Mouse (Mus musculus) kidney, embryonic 15.5 days (tissue): ENCODE measurements around the gene Ccdc187. TPM values are rescaled to one million over a fixed set of nuclear protein-coding genes. Genes with fewer than 3 reads are reported as not detected.
A peak's percentile ranks its signal among the peaks of the same experiment; 100 is the strongest.

Experiments
- ATAC-seq: fragments of 200-750 bp; cut with Nextera tagmentation; replicated peaks from 2 replicates; pipeline ENCODE4 v1.8.0; 2017; ENCODE audit warnings: moderate TSS enrichment; ENCODE audit not compliant: low FRiP score
- H3K27ac ChIP-seq: fragments of 300-500 bp; sonication (generic); 2 replicates; pipeline ENCODE4 v1.5.1; 2015; ENCODE audit warnings: mild to moderate bottlenecking, inconsistent platforms
- H3K27me3 ChIP-seq: fragments of 300-500 bp; sonication (generic); 2 replicates; pipeline ENCODE4 v1.6.1; 2015; ENCODE audit warnings: inconsistent platforms
- H3K36me3 ChIP-seq: fragments of 300-500 bp; sonication (generic); 2 replicates; pipeline ENCODE4 v1.6.1; 2015; ENCODE audit warnings: inconsistent platforms
- H3K4me1 ChIP-seq: fragments of 300-500 bp; sonication (generic); 2 replicates; pipeline ENCODE4 v1.6.1; 2015; ENCODE audit warnings: inconsistent platforms
- H3K4me2 ChIP-seq: fragments of 300-500 bp; sonication (generic); 2 replicates; pipeline ENCODE4 v1.6.1; 2015; ENCODE audit warnings: moderate library complexity, mild to moderate bottlenecking, inconsistent platforms
- H3K4me3 ChIP-seq: fragments of 300-500 bp; sonication (generic); replicated peaks from 2 replicates; pipeline ENCODE4 v1.5.1; 2015; ENCODE audit warnings: mild to moderate bottlenecking, inconsistent platforms
- H3K9ac ChIP-seq: fragments of 300-500 bp; sonication (generic); 2 replicates; pipeline ENCODE4 v1.6.1; 2015; ENCODE audit warnings: mild to moderate bottlenecking, inconsistent platforms
- H3K9me3 ChIP-seq: fragments of 300-500 bp; sonication (generic); replicated peaks from 2 replicates; pipeline ENCODE4 v1.6.1; 2016; ENCODE audit warnings: inconsistent platforms
- WGBS: fragments of 180-500 bp; shearing (Covaris S2); methylation state at CpG from one replicate; pipeline ENCODE4 v1.1.7; 2015; ENCODE audit warnings: mixed read lengths; 5-methylcytosine and 5-hydroxymethylcytosine counted together
- polyA plus RNA-seq: library from polyadenylated mRNA; unstranded; fragments of >200 nt; fragmentation: Nextera tagmentation; extraction: Ambion mirVana; gene quantifications from 2 replicates; pipeline ENCODE4 v1.2.1, GENCODE M21; 2015

The Ccdc187 gene
- polyA plus RNA-seq, 1 experiment from 2014 or later = 0.04 TPM

- Histone ChIP-seq H3K36me3 (no peaks in the 10 kb centered on the region), H3K9ac (peak overlapping the region; percentile 89; the same call in 1 of the 2 replicates), H3K4me2 (peak overlapping the region; percentile 66), H3K9me3 (no peaks in the 10 kb centered on the region), H3K4me1 (peaks cover 58% of the 10 kb centered on the region), H3K4me3 (peak overlapping the region; percentile 94), H3K27me3 (no peaks in the 10 kb centered on the region), H3K27ac (peak overlapping the region; percentile 96)
- 31% methylated on average over 13 of the region's 13 CpGs for WGBS
- peak; percentile 54 for ATAC-seq
Observed at GRCm38 (mm10) chr2:26314281-26315071, 20.1 kb upstream of the Ccdc187 start.

GRCm38 (mm10) chr2:26313394-26313793 is 19.0 kb upstream of the Ccdc187 start:
- no peak for ATAC-seq
- Histone ChIP-seq H3K4me3 (no peak overlapping the region), H3K4me2 (no peak overlapping the region), H3K36me3 (no peaks in the 10 kb centered on the region), H3K27ac (peak overlapping the region; percentile 96), H3K9me3 (no peaks in the 10 kb centered on the region), H3K9ac (no peak overlapping the region), H3K4me1 (peaks cover 63% of the 10 kb centered on the region), H3K27me3 (no peaks in the 10 kb centered on the region)
- WGBS = 94% methylated on average over 1 of the region's 1 CpGs

GRCm38 (mm10) chr2:26312812-26313211 is 18.5 kb upstream of the Ccdc187 start:
- peaks cover 57% of the 10 kb centered on the region for H3K4me1 ChIP-seq
- H3K4me2 ChIP-seq = no peak overlapping the region
- no peak overlapping the region for H3K27ac ChIP-seq
- ATAC-seq = no peak
- 64% methylated on average over 2 of the region's 2 CpGs for WGBS
- H3K9ac ChIP-seq = no peak overlapping the region
- H3K4me3 ChIP-seq = no peak overlapping the region
- H3K36me3 ChIP-seq = no peaks in the 10 kb centered on the region
- H3K9me3 ChIP-seq = no peaks in the 10 kb centered on the region
- no peaks in the 10 kb centered on the region for H3K27me3 ChIP-seq

- H3K4me1 ChIP-seq = peaks cover 49% of the 10 kb centered on the region
- H3K27ac ChIP-seq = no peak overlapping the region
- H3K36me3 ChIP-seq = no peaks in the 10 kb centered on the region
- H3K4me2 ChIP-seq = no peak overlapping the region
- 78% methylated on average over 5 of the region's 5 CpGs for WGBS
- H3K9me3 ChIP-seq = no peaks in the 10 kb centered on the region
- H3K9ac ChIP-seq = no peak overlapping the region
- H3K4me3 ChIP-seq = no peak overlapping the region
- no peak for ATAC-seq
- no peaks in the 10 kb centered on the region for H3K27me3 ChIP-seq
Observed at GRCm38 (mm10) chr2:26311936-26312335, 17.6 kb upstream of the Ccdc187 start.

- no peaks in the 10 kb centered on the region for H3K27me3 ChIP-seq
- H3K36me3 ChIP-seq = no peaks in the 10 kb centered on the region
- peaks cover 33% of the 10 kb centered on the region for H3K4me1 ChIP-seq
- H3K27ac ChIP-seq = peak overlapping the region; percentile 83
- ATAC-seq = peak; percentile 73
- H3K4me3 ChIP-seq = no peak overlapping the region
- WGBS = 20% methylated on average over 10 of the region's 10 CpGs
- peak overlapping the region; percentile 8; the same call in 1 of the 2 replicates for H3K4me2 ChIP-seq
- no peak overlapping the region for H3K9ac ChIP-seq
- no peaks in the 10 kb centered on the region for H3K9me3 ChIP-seq
Observed at GRCm38 (mm10) chr2:26309739-26310138, 15.4 kb upstream of the Ccdc187 start.

GRCm38 (mm10) chr2:26306702-26307101 is 12.3 kb upstream of the Ccdc187 start:
- H3K4me3 ChIP-seq = no peak overlapping the region
- WGBS = 85% methylated on average over 3 of the region's 3 CpGs
- no peak overlapping the region for H3K9ac ChIP-seq
- no peaks in the 10 kb centered on the region for H3K27me3 ChIP-seq
- no peak overlapping the region for H3K4me2 ChIP-seq
- no peaks in the 10 kb centered on the region for H3K9me3 ChIP-seq
- no peak for ATAC-seq
- no peaks in the 10 kb centered on the region for H3K36me3 ChIP-seq
- peaks cover 16% of the 10 kb centered on the region for H3K4me1 ChIP-seq
- no peak overlapping the region for H3K27ac ChIP-seq

GRCm38 (mm10) chr2:26305555-26305954 is 11.2 kb upstream of the Ccdc187 start:
- Histone ChIP-seq H3K36me3 (no peaks in the 10 kb centered on the region), H3K27ac (no peak overlapping the region), H3K4me1 (peaks cover 15% of the 10 kb centered on the region), H3K4me3 (no peak overlapping the region), H3K4me2 (no peak overlapping the region), H3K9me3 (no peaks in the 10 kb centered on the region), H3K27me3 (no peaks in the 10 kb centered on the region), H3K9ac (no peak overlapping the region)
- 67% methylated on average over 2 of the region's 2 CpGs for WGBS
- ATAC-seq = no peak

GRCm38 (mm10) chr2:26304711-26305110 is 10.4 kb upstream of the Ccdc187 start:
- no peak overlapping the region for H3K4me3 ChIP-seq

GRCm38 (mm10) chr2:26302005-26302503 is 7.7 kb upstream of the Ccdc187 start:
- no peaks in the 10 kb centered on the region for H3K36me3 ChIP-seq
- H3K27me3 ChIP-seq = 0 out of 2 replicates have a peak, but pooled peaks cover 10% of the 10 kb centered on the region
- no peaks in the 10 kb centered on the region for H3K9me3 ChIP-seq
- no peak for ATAC-seq
- no peak overlapping the region for H3K4me3 ChIP-seq
- H3K4me2 ChIP-seq = no peak overlapping the region
- no peak overlapping the region for H3K27ac ChIP-seq
- H3K4me1 ChIP-seq = peaks cover 13% of the 10 kb centered on the region
- WGBS = 79% methylated on average over 10 of the region's 10 CpGs
- H3K9ac ChIP-seq = no peak overlapping the region

More at GRCm38 (mm10) chr2:26304711-26305110, 10.4 kb upstream of the Ccdc187 start:
- ATAC-seq = no peak
- Histone ChIP-seq H3K4me1 (peaks cover 10% of the 10 kb centered on the region), H3K4me2 (no peak overlapping the region), H3K27ac (no peak overlapping the region), H3K9ac (no peak overlapping the region), H3K36me3 (no peaks in the 10 kb centered on the region), H3K27me3 (0 out of 2 replicates have a peak, but pooled peaks cover under 1% of the 10 kb centered on the region), H3K9me3 (no peaks in the 10 kb centered on the region)
- 86% methylated on average over 1 of the region's 1 CpGs for WGBS

GRCm38 (mm10) chr2:26300808-26301174 is 6.4 kb upstream of the Ccdc187 start:
- WGBS = 0% methylated on average over 3 of the region's 3 CpGs
- Histone ChIP-seq H3K9me3 (no peaks in the 10 kb centered on the region), H3K27me3 (0 out of 2 replicates have a peak, but pooled peaks cover 10% of the 10 kb centered on the region), H3K9ac (no peak overlapping the region), H3K4me2 (no peak overlapping the region), H3K4me3 (no peak overlapping the region), H3K27ac (no peak overlapping the region), H3K4me1 (peaks cover 23% of the 10 kb centered on the region), H3K36me3 (no peaks in the 10 kb centered on the region)
- peak; percentile 35; the same call in 1 of the 2 replicates for ATAC-seq

- ATAC-seq = no peak; the same call in 1 of the 2 replicates
- Histone ChIP-seq H3K4me2 (no peak overlapping the region), H3K9me3 (no peaks in the 10 kb centered on the region), H3K27ac (no peak overlapping the region), H3K4me3 (no peak overlapping the region), H3K27me3 (0 out of 2 replicates have a peak, but pooled peaks cover 10% of the 10 kb centered on the region), H3K36me3 (no peaks in the 10 kb centered on the region), H3K4me1 (peaks cover 23% of the 10 kb centered on the region), H3K9ac (no peak overlapping the region)
- 50% methylated on average over 5 of the region's 5 CpGs for WGBS
Observed at GRCm38 (mm10) chr2:26300161-26300807, 5.9 kb upstream of the Ccdc187 start.

GRCm38 (mm10) chr2:26299336-26299735 is 5.0 kb upstream of the Ccdc187 start:
- Histone ChIP-seq H3K36me3 (no peaks in the 10 kb centered on the region), H3K27me3 (0 out of 2 replicates have a peak, but pooled peaks cover 10% of the 10 kb centered on the region), H3K27ac (no peak overlapping the region), H3K9ac (no peak overlapping the region), H3K4me1 (peaks cover 23% of the 10 kb centered on the region), H3K4me2 (no peak overlapping the region), H3K9me3 (no peaks in the 10 kb centered on the region), H3K4me3 (no peak overlapping the region)
- ATAC-seq = no peak
- 55% methylated on average over 7 of the region's 7 CpGs for WGBS
